8 mouse cellular contexts compared by ENCODE assay signal in genomic region chr17:30027343-30028029, GRCm38 (mm10). TPM values are rescaled to one million over a fixed set of nuclear protein-coding genes. Genes with fewer than 3 reads are reported as not detected.
DNase-seq lines count a peak whose midpoint lies in the region; ATAC-seq lines count a peak whose summit lies in the region.

No protein-coding gene starts in this region.

- H3K9ac ChIP-seq in limb, embryonic 12.5 days (replicated peaks) = no peak overlapping the region

- no peak overlapping the region for H3K4me3 ChIP-seq in limb, embryonic 12.5 days (replicated peaks)
- no peak overlapping the region for H3K4me3 ChIP-seq in limb, embryonic 10.5 days

- no peak for ATAC-seq in limb, embryonic 12.5 days (ENCODE audit: insufficient number of reproducible peaks, insufficient read depth, low FRiP score, low TSS enrichment, low read depth)

- no peaks in the 10 kb centered on the region for H3K9me3 ChIP-seq in limb, embryonic 12.5 days
- no peaks in the 10 kb centered on the region for H3K9me3 ChIP-seq in limb, embryonic 10.5 days (replicated peaks)

- WGBS in limb, embryonic 12.5 days = 64% methylated on average over 1 of the region's 1 CpGs
- 91% methylated on average over 1 of the region's 1 CpGs for WGBS in limb, embryonic 10.5 days

- H3K27ac ChIP-seq in limb, embryonic 12.5 days = no peak overlapping the region
- H3K27ac ChIP-seq in limb, embryonic 10.5 days = no peak overlapping the region

- no peaks in the 10 kb centered on the region for H3K36me3 ChIP-seq in limb, embryonic 12.5 days
- H3K36me3 ChIP-seq in limb, embryonic 10.5 days = no peaks in the 10 kb centered on the region

- no peaks in the 10 kb centered on the region for H3K27me3 ChIP-seq in limb, embryonic 12.5 days
- H3K27me3 ChIP-seq in limb, embryonic 10.5 days (ENCODE audit: low read depth, poor library complexity, severe bottlenecking) = no peaks in the 10 kb centered on the region

- H3K4me1 ChIP-seq in limb, embryonic 12.5 days (replicated peaks) = peaks cover 46% of the 10 kb centered on the region
- peaks cover 22% of the 10 kb centered on the region for H3K4me1 ChIP-seq in limb, embryonic 10.5 days

- peak overlapping the region; percentile 17; the same call in 1 of the 2 replicates for H3K4me2 ChIP-seq in limb, embryonic 12.5 days

- intact Hi-C loops in gastrocnemius, postnatal 14 days (cut with DNase I; ENCODE audit: low total_unique reads) = no loop called here

- no peak for DNase-seq in limb, embryonic 10.5 days (ENCODE audit: low spot score)
- peak; percentile 79 for DNase-seq in adipocyte (ENCODE audit: low spot score)
- DNase-seq in gastrocnemius, postnatal 14 days = peak; percentile 26
- peak; percentile 40 for DNase-seq in kidney, adult 11 months
- DNase-seq in lung, postnatal 10 days = peak; percentile 79
- peak; percentile 61 for DNase-seq in testis, postnatal 10 days (ENCODE audit: low spot score)
- DNase-seq in frontal cortex, postnatal 25 days (ENCODE audit: low spot score in 2 of 2) = no peak

RNA-seq across cellular contexts. Expression of gene Zfand3, which starts 23.0 kb away (rescaled TPM):
- 59.6 and 60.2 TPM in 2 replicates for polyA plus RNA-seq in limb, embryonic 12.5 days (2016; fragmentation: Nextera tagmentation; extraction: Ambion mirVana)
- 53.9 and 62.8 TPM in 2 replicates for polyA plus RNA-seq in limb, embryonic 10.5 days (2016; fragmentation: Nextera tagmentation; extraction: Ambion mirVana)
- 100 to 1,000 TPM in 1 of 2 experiments, 10 to 100 TPM in 1; 85.6 to 105 TPM for total RNA-seq in gastrocnemius, postnatal 14 days (2021)

RNA-seq across cellular contexts. Expression of gene Mdga1, which starts 57.6 kb away (rescaled TPM):
- polyA plus RNA-seq in limb, embryonic 12.5 days (2016; fragmentation: Nextera tagmentation; extraction: Ambion mirVana) = 4.6 and 4.7 TPM in 2 replicates
- 1.2 and 4.0 TPM in 2 replicates for polyA plus RNA-seq in limb, embryonic 10.5 days (2016; fragmentation: Nextera tagmentation; extraction: Ambion mirVana)
- 10 to 100 TPM; 50.6 to 51.2 TPM for total RNA-seq in gastrocnemius, postnatal 14 days (2021)

Comparison
In these comparisons a context has a peak if more than half of its experiments do, and no peak if none do; other contexts are left out.
1. DNase-seq: peak in adipocyte (single experiment), gastrocnemius, postnatal 14 days (single experiment), kidney, adult 11 months (single experiment), lung, postnatal 10 days (single experiment) and testis, postnatal 10 days (single experiment); none in limb, embryonic 10.5 days (single experiment) and frontal cortex, postnatal 25 days (0 of 2).